Mouse (Mus musculus): ENCODE measurements around the gene Gmfg.

Gene Gmfg

GRCm38 (mm10) chr7:28490410-28490809 lies 53.2 kb downstream of the Gmfg start:
- DNase-seq: peak; percentile 14

- DNase-seq: no peak
Measured at GRCm38 (mm10) chr7:28490903-28491302, 53.7 kb downstream of the Gmfg start.

GRCm38 (mm10) chr7:28492310-28492709 lies 55.1 kb downstream of the Gmfg start:
- no peak for DNase-seq

- no peak for DNase-seq
Measured at GRCm38 (mm10) chr7:28495426-28495825, 58.2 kb downstream of the Gmfg start.
